ENCODE assay signal across 44 mouse cellular contexts in genomic region chr3:54654169-54654568, GRCm38 (mm10). TPM values are rescaled to one million over a fixed set of nuclear protein-coding genes. Genes with fewer than 3 reads are reported as not detected.
"Had no signal": no experiment of that assay in that cellular context is flagged by ENCODE, and none has a peak within 500 bp of the region (broad histone marks: within the 10 kb centered on the region; RNA-seq: fewer than 3 reads in every experiment).

No protein-coding gene starts in this region.

- H3K4me2 ChIP-seq: limb, embryonic 12.5 days; limb, embryonic 13.5 days; limb, embryonic 15.5 days; liver, embryonic 11.5 days; liver, embryonic 12.5 days; liver, embryonic 13.5 days; liver, embryonic 15.5 days; lung, embryonic 14.5 days; lung, embryonic 15.5 days; midbrain, embryonic 11.5 days; midbrain, embryonic 12.5 days; midbrain, embryonic 13.5 days; midbrain, embryonic 15.5 days; neural tube, embryonic 12.5 days had no signal

- H3K4me3 ChIP-seq: limb, embryonic 10.5 days; limb, embryonic 12.5 days; limb, embryonic 13.5 days; limb, embryonic 15.5 days; liver, embryonic 12.5 days; liver, embryonic 13.5 days; liver, embryonic 15.5 days; lung, embryonic 15.5 days; megakaryocyte, embryonic 14.5 days; midbrain, embryonic 10.5 days; midbrain, embryonic 12.5 days; midbrain, embryonic 13.5 days; midbrain, embryonic 15.5 days; myocyte; neural tube, embryonic 12.5 days had no signal

- H3K9ac ChIP-seq: limb, embryonic 12.5 days; limb, embryonic 13.5 days; limb, embryonic 15.5 days; liver, embryonic 12.5 days; liver, embryonic 13.5 days; liver, embryonic 14.5 days; liver, embryonic 15.5 days; liver, postnatal 0 days; lung, embryonic 14.5 days; lung, embryonic 15.5 days; midbrain, embryonic 12.5 days; midbrain, embryonic 13.5 days; midbrain, embryonic 15.5 days; neural tube, embryonic 12.5 days had no signal

- H3K27me3 ChIP-seq: limb, embryonic 12.5 days; limb, embryonic 13.5 days; limb, embryonic 15.5 days; liver, embryonic 12.5 days; liver, embryonic 13.5 days; liver, embryonic 15.5 days; lung, embryonic 15.5 days; megakaryocyte, embryonic 14.5 days; midbrain, embryonic 12.5 days; midbrain, embryonic 13.5 days; midbrain, embryonic 15.5 days; neural tube, embryonic 12.5 days had no signal

- DNase-seq: left cerebral cortex, postnatal 4 days; liver; liver, embryonic 13.5 days; liver, postnatal 0 days; lung, adult 18-20 months; lung, adult 2 months; lung, embryonic 14.5 days; lung, postnatal 10 days; lung, postnatal 14 days; lung, postnatal 36 days; lung, postnatal 4 days; midbrain, embryonic 14.5 days had no signal

- H3K27ac ChIP-seq: limb, embryonic 10.5 days; limb, embryonic 12.5 days; limb, embryonic 13.5 days; limb, embryonic 15.5 days; liver, embryonic 12.5 days; liver, embryonic 13.5 days; liver, embryonic 14.5 days; liver, embryonic 15.5 days; lung, embryonic 15.5 days; macrophage; midbrain, embryonic 10.5 days; midbrain, embryonic 12.5 days; midbrain, embryonic 13.5 days; midbrain, embryonic 15.5 days; neural tube, embryonic 12.5 days had no signal

- ATAC-seq: liver, embryonic 12.5 days; liver, postnatal 0 days; lung, postnatal 0 days; midbrain, embryonic 13.5 days; midbrain, embryonic 15.5 days; midbrain, embryonic 16.5 days had no signal

- H3K4me1 ChIP-seq: limb, embryonic 10.5 days; limb, embryonic 12.5 days; liver, embryonic 12.5 days; liver, embryonic 13.5 days; liver, embryonic 15.5 days; lung, embryonic 15.5 days; megakaryocyte, embryonic 14.5 days; midbrain, embryonic 10.5 days; midbrain, embryonic 12.5 days; midbrain, embryonic 13.5 days; midbrain, embryonic 15.5 days; neural tube, embryonic 12.5 days had no signal

- H3K9me3 ChIP-seq: limb, embryonic 10.5 days; limb, embryonic 13.5 days; limb, embryonic 15.5 days; liver, embryonic 12.5 days; liver, embryonic 13.5 days; liver, embryonic 15.5 days; lung, embryonic 15.5 days; midbrain, embryonic 10.5 days; midbrain, embryonic 12.5 days; midbrain, embryonic 13.5 days; midbrain, embryonic 15.5 days; neural tube, embryonic 12.5 days had no signal

- H3K36me3 ChIP-seq: limb, embryonic 10.5 days; limb, embryonic 12.5 days; limb, embryonic 13.5 days; limb, embryonic 15.5 days; liver, embryonic 12.5 days; liver, embryonic 13.5 days; liver, embryonic 15.5 days; lung, embryonic 15.5 days; midbrain, embryonic 10.5 days; midbrain, embryonic 12.5 days; midbrain, embryonic 13.5 days; midbrain, embryonic 15.5 days; neural tube, embryonic 12.5 days had no signal

RNA-seq across cellular contexts. Expression of gene Gm21958, which starts 60.0 kb away (rescaled TPM):
- total RNA-seq: left cerebral cortex, postnatal 10 days; left cerebral cortex, postnatal 14 days; left cerebral cortex, postnatal 25 days; left cerebral cortex, postnatal 36 days; left cerebral cortex, postnatal 4 days; liver, adult 2 months; megakaryocyte progenitor cell, adult 5-6 weeks; megakaryocyte, adult 5-6 weeks; megakaryocyte-erythroid progenitor cell, adult 5-6 weeks; midbrain, postnatal 0 days; monocyte, adult 5-6 weeks had no signal
- polyA plus RNA-seq: limb, embryonic 12.5 days; limb, embryonic 14.5 days; liver, adult 2 months; liver, embryonic 11.5 days; liver, embryonic 12.5 days; liver, embryonic 13.5 days; liver, embryonic 14.5 days; liver, embryonic 16.5 days; liver, postnatal 0 days; lung, adult 2 months; lung, postnatal 0 days; macrophage; midbrain, embryonic 15.5 days; midbrain, postnatal 0 days; myocyte; neural tube, embryonic 12.5 days had no signal
